Mouse (Mus musculus) adrenal gland, adult 10 weeks (tissue): ENCODE results near the gene Olfr6. TPM values are rescaled to one million over a fixed set of nuclear protein-coding genes. Genes with fewer than 3 reads are reported as not detected.

Experiments used
- polyA plus RNA-seq: library from polyadenylated mRNA; stranded (reverse); fragments of 350-450 nt; fragmentation: Illumina TruSeq; extraction: RNeasy Lipid Tissue Mini Kit (QIAGEN cat#74804); gene quantifications from one replicate; pipeline ENCODE4 v1.2.3, GENCODE M21; 2014; ENCODE audit warnings: low read depth, low replicate concordance

Gene Olfr6
- not detected for polyA plus RNA-seq

DNA sequence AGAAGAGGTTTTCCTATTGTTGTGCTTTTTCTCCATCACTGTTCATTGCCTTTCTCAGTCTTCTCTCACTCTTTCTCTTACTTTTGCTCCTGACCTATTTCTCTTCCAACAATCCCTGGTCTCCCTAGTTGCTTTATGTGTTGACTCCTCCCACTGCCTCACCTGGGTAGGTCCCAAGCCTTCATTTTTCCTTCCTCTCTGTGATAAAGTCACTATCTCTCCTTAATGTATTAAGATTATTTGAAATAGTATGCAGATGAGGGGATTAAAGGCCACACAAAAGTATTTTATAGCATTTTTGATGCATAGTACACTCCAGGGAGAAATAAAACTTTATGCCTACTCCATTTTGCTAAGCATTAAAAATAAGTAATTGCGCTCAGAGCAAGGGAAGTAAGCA, at the start of gene Olfr6:
TSS of gene Olfr6 (minus strand) at position 101 of the 400 bp plus-strand sequence.

DNA sequence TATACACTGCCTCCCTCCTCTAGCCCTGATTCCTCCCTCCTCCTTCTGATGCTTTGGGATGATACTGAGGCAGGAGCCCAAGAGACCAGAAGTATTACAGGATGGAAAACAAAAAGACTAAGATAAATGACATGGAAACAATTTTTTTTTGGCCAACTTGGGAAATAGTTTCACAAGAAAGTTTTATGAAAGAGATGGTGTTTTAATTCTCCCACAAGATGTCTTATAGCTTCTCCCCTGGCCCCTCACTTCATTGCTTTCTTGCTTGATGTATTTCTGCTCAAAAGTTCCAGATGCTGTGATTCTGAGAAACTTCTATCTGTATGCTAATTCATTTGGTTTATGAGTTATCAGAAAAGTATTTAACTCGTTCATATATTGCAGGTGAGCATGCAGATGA, 42.2 kb upstream of the Olfr6 start, which contains the start of gene Olfr2:
TSS of gene Olfr2 (minus strand) at position 101 of the 400 bp plus-strand sequence.

DNA sequence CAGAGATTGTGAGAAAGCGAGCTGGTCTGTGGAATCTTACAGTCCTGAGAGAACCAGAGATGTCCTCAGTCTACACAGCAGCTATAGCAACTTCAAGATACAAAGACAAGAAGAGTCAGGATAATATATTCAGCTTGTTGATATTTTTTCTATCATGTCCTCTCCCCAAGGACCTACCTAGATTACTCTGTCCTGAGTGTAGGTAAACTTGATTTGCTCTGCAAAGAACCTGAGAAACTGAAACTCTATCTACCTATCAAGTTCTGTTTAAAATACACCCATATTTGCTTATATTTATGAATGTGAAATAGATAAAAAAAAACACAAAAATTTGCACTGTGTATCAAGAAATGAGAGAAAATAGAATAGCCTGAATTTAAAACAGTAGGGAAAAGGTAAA, 11.6 kb upstream of the Olfr6 start, which contains the start of gene Olfr711:
TSS of gene Olfr711 (minus strand) at position 101 of the 400 bp plus-strand sequence.

DNA sequence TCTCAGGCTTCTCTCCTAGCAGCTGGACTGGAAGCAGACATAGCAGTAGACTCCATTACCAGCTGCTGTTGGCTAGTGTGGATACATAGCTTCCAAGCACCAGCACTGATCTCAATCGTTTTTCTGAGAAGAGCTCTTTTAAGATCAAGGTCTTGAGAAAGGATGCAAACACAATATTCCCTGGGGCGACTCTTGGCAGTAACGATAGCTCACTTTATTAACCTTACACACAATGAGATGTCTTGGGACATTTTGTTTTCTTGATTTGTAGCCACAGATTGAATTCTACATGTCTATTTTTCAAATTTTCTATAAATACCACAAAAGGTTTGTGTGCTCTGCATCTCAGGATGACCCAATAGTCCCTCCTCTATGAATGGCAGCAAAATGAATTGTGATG, 15.5 kb downstream of the Olfr6 start, which contains the start of gene Olfr710:
TSS of gene Olfr710 (minus strand) at position 101 of the 400 bp plus-strand sequence.

DNA sequence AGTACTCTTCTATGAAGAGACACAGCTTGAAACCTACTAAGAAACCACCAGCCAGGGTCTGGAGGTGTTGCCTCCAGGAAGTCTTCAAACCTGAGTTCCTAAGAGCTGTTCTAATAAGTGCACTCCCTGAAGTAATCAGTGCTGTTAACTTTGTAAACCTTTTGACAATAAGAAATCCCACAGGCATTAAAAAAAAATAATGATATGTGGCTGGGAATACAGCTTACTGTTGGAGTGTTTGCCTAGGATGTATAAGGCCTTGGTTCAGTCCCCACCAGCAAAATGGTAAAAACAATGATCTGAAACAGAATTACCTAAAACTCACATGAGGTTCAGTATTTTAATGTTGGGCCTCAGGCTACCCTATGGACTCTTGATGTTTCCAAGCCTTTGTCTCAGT, 31.6 kb downstream of the Olfr6 start, which contains the start of gene Olfr709-ps1:
TSS of gene Olfr709-ps1 (minus strand) at position 101 of the 400 bp plus-strand sequence.

DNA sequence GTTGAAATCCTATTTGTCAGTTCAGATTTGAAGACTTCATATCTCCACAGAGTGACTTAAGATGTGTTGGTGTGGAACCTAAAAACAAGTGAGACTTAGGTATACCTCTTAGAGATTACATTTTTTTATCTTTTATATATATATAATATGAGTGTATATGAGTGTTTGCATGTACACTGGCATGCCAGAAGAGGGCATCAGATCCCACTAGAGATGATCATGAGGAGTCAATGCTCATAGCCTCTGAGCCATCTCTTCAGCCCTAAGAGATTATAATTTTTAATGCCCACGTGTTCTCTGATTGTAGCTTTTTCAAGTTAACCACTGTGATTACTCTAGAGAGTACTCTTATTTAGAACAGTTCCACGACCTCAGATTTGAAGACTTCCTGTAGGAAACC, 56.1 kb downstream of the Olfr6 start, which contains the start of gene Olfr1532-ps1:
TSS of gene Olfr1532-ps1 (plus strand) at position 326 of the 400 bp plus-strand sequence.

Other genes with a start within 250 kb of the Olfr6 start
- not detected for gene Olfr695, start 247.5 kb downstream of the Olfr6 start, polyA plus RNA-seq
- not detected for gene Olfr697, start 221.5 kb downstream of the Olfr6 start, polyA plus RNA-seq
- gene Olfr698, start 208.5 kb downstream of the Olfr6 start, polyA plus RNA-seq, result not detected
- gene Olfr699, start 170.7 kb downstream of the Olfr6 start, polyA plus RNA-seq, result not detected
- gene Olfr700, start 155.1 kb downstream of the Olfr6 start, polyA plus RNA-seq, result not detected
- not detected for gene Olfr701, start 149.8 kb downstream of the Olfr6 start, polyA plus RNA-seq
- gene Olfr702, start 130.0 kb downstream of the Olfr6 start, polyA plus RNA-seq, result not detected
- not detected for gene Olfr703, start 120.6 kb downstream of the Olfr6 start, polyA plus RNA-seq
- not detected for gene Olfr704, start 100.8 kb downstream of the Olfr6 start, polyA plus RNA-seq
- not detected for gene Olfr705, start 87.0 kb downstream of the Olfr6 start, polyA plus RNA-seq
- not detected for gene Olfr706, start 75.8 kb downstream of the Olfr6 start, polyA plus RNA-seq
- not detected for gene Olfr707, start 62.7 kb downstream of the Olfr6 start, polyA plus RNA-seq
- gene Olfr1532-ps1, start 55.9 kb downstream of the Olfr6 start, polyA plus RNA-seq, result not detected
- not detected for gene Olfr709-ps1, start 31.7 kb downstream of the Olfr6 start, polyA plus RNA-seq
- gene Olfr710, start 15.6 kb downstream of the Olfr6 start, polyA plus RNA-seq, result not detected
- gene Olfr711, start 11.5 kb upstream of the Olfr6 start, polyA plus RNA-seq, result not detected
- gene Olfr2, start 42.1 kb upstream of the Olfr6 start, polyA plus RNA-seq, result not detected
- gene Olfr713, start 67.2 kb upstream of the Olfr6 start, polyA plus RNA-seq, result not detected
- gene Olfr714, start 107.0 kb upstream of the Olfr6 start, polyA plus RNA-seq, result not detected
- gene Olfr17, start 129.3 kb upstream of the Olfr6 start, polyA plus RNA-seq, result not detected
- not detected for gene Olfr715b, start 146.4 kb upstream of the Olfr6 start, polyA plus RNA-seq
- not detected for gene Olfr715, start 167.1 kb upstream of the Olfr6 start, polyA plus RNA-seq
- not detected for gene Olfr716, start 174.4 kb upstream of the Olfr6 start, polyA plus RNA-seq
- not detected for gene Nlrp14, start 203.1 kb upstream of the Olfr6 start, polyA plus RNA-seq
- not detected for gene Rbmxl2, start 245.5 kb upstream of the Olfr6 start, polyA plus RNA-seq